Mouse (Mus musculus) lung, embryonic 14.5 days (tissue): Measurements from ENCODE around the gene Gm2042. TPM values are rescaled to one million over a fixed set of nuclear protein-coding genes. Genes with fewer than 3 reads are reported as not detected.
"Not testable (repeated sequence)": the region's sequence is repeated elsewhere in the genome, so short reads cannot be mapped to it uniquely, and the experiment has no call there.

Experiments
- ATAC-seq: fragments of 200-750 bp; cut with Nextera tagmentation; 2 replicates; pipeline ENCODE4 v1.8.0; 2017; ENCODE audit warnings: mild to moderate bottlenecking, moderate TSS enrichment, moderate library complexity; ENCODE audit not compliant: insufficient read depth
- DNase-seq: peaks from one replicate; pipeline ENCODE4 v3.0.0-alpha.2; 2015
- H3K27ac ChIP-seq: fragments of 300-500 bp; sonication (generic); 2 replicates; pipeline ENCODE4 v1.5.1; 2014; ENCODE audit warnings: low read depth, mild to moderate bottlenecking, moderate library complexity
- H3K27me3 ChIP-seq: fragments of 300-500 bp; sonication (generic); 2 replicates; pipeline ENCODE4 v1.6.1; 2014; ENCODE audit warnings: low read length, control low read depth; ENCODE audit not compliant: insufficient read depth
- H3K36me3 ChIP-seq: fragments of 300-500 bp; sonication (generic); 2 replicates; pipeline ENCODE4 v1.6.1; 2014; ENCODE audit warnings: control low read depth; ENCODE audit not compliant: insufficient read depth
- H3K4me1 ChIP-seq: fragments of 300-500 bp; sonication (generic); 2 replicates; pipeline ENCODE4 v1.6.1; 2014; ENCODE audit warnings: antibody characterized with exemption, control low read depth; ENCODE audit not compliant: insufficient read depth
- H3K4me2 ChIP-seq: fragments of 300-500 bp; sonication (generic); 2 replicates; pipeline ENCODE4 v1.6.1; 2014; ENCODE audit warnings: mild to moderate bottlenecking
- H3K4me3 ChIP-seq: fragments of 300-500 bp; sonication (generic); 2 replicates; pipeline ENCODE4 v1.5.1; 2014; ENCODE audit warnings: low read depth, low read length
- H3K9ac ChIP-seq: fragments of 300-500 bp; sonication (generic); 2 replicates; pipeline ENCODE4 v1.6.1; 2014
- H3K9me3 ChIP-seq: fragments of 300-500 bp; sonication (generic); 2 replicates; pipeline ENCODE4 v1.6.1; 2016; ENCODE audit warnings: low read depth, low read length, control low read depth
- WGBS: fragments of 180-500 bp; shearing (Covaris S2); extraction: QIAGEN DNeasy Blood & Tissue Kit; methylation state at CpG from one replicate; pipeline ENCODE4 v1.1.7; 2014; 5-methylcytosine and 5-hydroxymethylcytosine counted together
- polyA plus RNA-seq: library from polyadenylated mRNA; unstranded; fragments of >200 nt; fragmentation: Nextera tagmentation; extraction: Ambion mirVana; gene quantifications from 2 replicates; pipeline ENCODE4 v1.2.1, GENCODE M21; 2014

Gm2042 gene
- not detected in 2 replicates for polyA plus RNA-seq

- 74% methylated on average over 2 of the region's 2 CpGs for WGBS
- not testable (repeated sequence) for H3K27me3 ChIP-seq, H3K27ac ChIP-seq, H3K9ac ChIP-seq, H3K4me1 ChIP-seq, ATAC-seq, H3K4me3 ChIP-seq, H3K9me3 ChIP-seq, H3K4me2 ChIP-seq, DNase-seq, H3K36me3 ChIP-seq
Measured at GRCm38 (mm10) chr12:87953780-87954179, at the start of gene Gm2042. Gene Gm2042 (plus strand): TSS chr12:87954080.

- not testable (repeated sequence) for H3K4me3 ChIP-seq, ATAC-seq, DNase-seq, H3K27ac ChIP-seq, H3K4me1 ChIP-seq, H3K9me3 ChIP-seq, H3K9ac ChIP-seq, H3K4me2 ChIP-seq, H3K36me3 ChIP-seq, H3K27me3 ChIP-seq
- WGBS, result 53% methylated on average over 2 of the region's 2 CpGs
Measured at GRCm38 (mm10) chr12:87919721-87920120, 34.2 kb upstream of the Gm2042 start, which contains the start of gene Gm2035. Gene Gm2035 (minus strand): TSS chr12:87919857.

GRCm38 (mm10) chr12:87984000-87984399, 30.1 kb downstream of the Gm2042 start:
- H3K4me3 ChIP-seq, H3K9ac ChIP-seq, H3K27me3 ChIP-seq, H3K9me3 ChIP-seq, H3K4me1 ChIP-seq, H3K36me3 ChIP-seq, ATAC-seq, H3K4me2 ChIP-seq, H3K27ac ChIP-seq: not testable (repeated sequence)
- peak; percentile 0 for DNase-seq

GRCm38 (mm10) chr12:88004118-88004517, 50.2 kb downstream of the Gm2042 start:
- 61% methylated on average over 3 of the region's 3 CpGs for WGBS

More at GRCm38 (mm10) chr12:88004118-88004517, 50.2 kb downstream of the Gm2042 start:
- H3K4me2 ChIP-seq, H3K4me3 ChIP-seq, H3K9me3 ChIP-seq, DNase-seq, H3K27me3 ChIP-seq, H3K4me1 ChIP-seq, H3K27ac ChIP-seq, H3K36me3 ChIP-seq, H3K9ac ChIP-seq, ATAC-seq: not testable (repeated sequence)

Other genes with a start within 250 kb of the Gm2042 start
- gene Gm21319, start 178.3 kb upstream of the Gm2042 start, polyA plus RNA-seq, result not detected in 2 replicates
- not detected in 2 replicates for gene Gm21936, start 158.6 kb upstream of the Gm2042 start, polyA plus RNA-seq
- gene BB287469, start 137.5 kb upstream of the Gm2042 start, polyA plus RNA-seq, result not detected in 2 replicates
- gene Gm2001, start 111.7 kb upstream of the Gm2042 start, polyA plus RNA-seq, result not detected in 2 replicates
- not detected in 2 replicates for gene Gm2016, start 80.0 kb upstream of the Gm2042 start, polyA plus RNA-seq
- not detected in 2 replicates for gene Gm2022, start 58.7 kb upstream of the Gm2042 start, polyA plus RNA-seq
- not detected in 2 replicates for gene Gm2035, start 34.2 kb upstream of the Gm2042 start, polyA plus RNA-seq
- gene Gm2075, start 57.8 kb downstream of the Gm2042 start, polyA plus RNA-seq, result not detected in 2 replicates
- not detected in 2 replicates for gene Gm6803, start 64.7 kb downstream of the Gm2042 start, polyA plus RNA-seq
- gene Gm2056, start 72.9 kb downstream of the Gm2042 start, polyA plus RNA-seq, result not detected in 2 replicates
- not detected in 2 replicates for gene Gm16368, start 129.6 kb downstream of the Gm2042 start, polyA plus RNA-seq
- gene Gm10436, start 228.0 kb downstream of the Gm2042 start, polyA plus RNA-seq, result not detected in 2 replicates